Mouse (Mus musculus) left cerebral cortex, adult 8-10 months (tissue): ENCODE measurements around the gene Hic2. TPM values are rescaled to one million over a fixed set of nuclear protein-coding genes. Genes with fewer than 3 reads are reported as not detected.
A peak's percentile ranks its signal among the peaks of the same experiment; 100 is the strongest.

Experiments
- DNase-seq, 2 experiments: peaks; one replicate each; pipeline ENCODE4 v3.0.0; 2022; ENCODE audit warnings: low spot score in 2 of 2
- total RNA-seq, 4 experiments: library from RNA; stranded (reverse); gene quantifications; 2 replicates each; pipeline ENCODE4 v1.2.4; 2022

The Hic2 gene
- total RNA-seq, 4 experiments from 2014 or later = 4.7 to 6.8 (median 6.2) TPM

DNA sequence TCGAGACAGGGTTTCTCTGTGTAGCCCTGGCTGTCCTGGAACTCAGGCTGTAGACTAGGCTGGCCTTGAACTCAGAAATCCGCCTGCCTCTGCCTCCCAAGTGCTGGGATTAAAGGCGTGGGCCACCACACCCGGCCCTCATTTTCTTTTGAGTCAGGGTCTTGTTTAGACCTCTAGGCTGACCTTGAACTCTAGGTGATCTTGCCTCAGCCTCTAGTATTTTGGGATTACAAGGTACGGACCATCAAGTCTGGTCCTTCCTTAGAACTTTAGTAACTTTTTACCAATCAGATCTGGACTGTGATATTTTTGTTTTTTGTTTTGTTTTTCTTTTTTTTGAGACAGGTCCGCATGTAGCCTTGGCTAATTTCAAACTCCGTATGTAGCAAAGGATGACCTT is 42.3 kb downstream of the Hic2 start, which contains the start of gene Tmem191c:
TSS of gene Tmem191c (plus strand) at position 357 of the 400 bp plus-strand sequence.
- no peak for DNase-seq

- peak; percentile 89 for DNase-seq
Observed at GRCm38 (mm10) chr16:17276164-17277151, 43.1 kb downstream of the Hic2 start.

DNA sequence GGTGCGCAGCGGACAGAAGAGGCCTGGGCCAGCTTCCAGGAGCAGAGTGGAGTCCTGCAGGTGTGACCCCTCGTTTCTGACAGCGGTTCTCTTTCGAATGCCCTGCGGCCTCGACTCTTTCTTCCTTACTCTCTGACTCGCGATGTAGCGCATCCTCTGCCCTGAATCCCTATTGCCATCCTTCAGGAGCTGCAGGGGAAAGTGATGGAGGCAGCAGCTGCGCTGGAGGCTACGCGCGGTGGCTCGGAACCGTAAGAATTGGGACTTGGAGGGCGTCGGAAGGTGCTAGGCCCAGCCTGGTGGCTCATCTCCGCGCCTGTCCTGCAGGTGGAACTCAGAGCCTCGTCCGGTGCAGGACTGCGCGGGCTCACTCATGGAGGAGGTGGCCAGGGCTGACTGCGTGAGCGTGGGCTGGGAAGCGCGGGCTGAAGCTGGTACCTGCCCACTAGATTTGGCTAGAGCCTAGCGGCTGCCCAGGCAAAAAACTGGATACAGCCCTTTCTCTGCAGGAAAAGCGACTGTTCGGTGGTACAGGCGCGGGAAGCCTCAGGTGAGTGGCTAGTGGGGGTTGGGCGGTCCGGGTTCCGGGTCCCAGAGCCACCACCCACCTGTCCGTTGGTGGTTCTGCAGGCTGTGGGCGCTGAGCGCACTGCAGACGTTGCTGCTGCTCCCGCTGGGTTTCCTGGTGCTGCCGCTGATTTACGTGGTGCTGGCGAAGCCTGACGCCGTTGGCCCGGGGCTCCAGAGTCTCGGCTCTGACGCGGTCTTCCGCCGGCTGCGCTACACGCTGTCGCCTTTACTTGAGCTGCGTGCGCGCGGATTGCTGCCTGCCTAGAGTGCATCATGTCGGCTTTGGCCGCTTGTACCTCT is 44.2 kb downstream of the Hic2 start:
- peak; percentile 56 to 75 for DNase-seq

DNA sequence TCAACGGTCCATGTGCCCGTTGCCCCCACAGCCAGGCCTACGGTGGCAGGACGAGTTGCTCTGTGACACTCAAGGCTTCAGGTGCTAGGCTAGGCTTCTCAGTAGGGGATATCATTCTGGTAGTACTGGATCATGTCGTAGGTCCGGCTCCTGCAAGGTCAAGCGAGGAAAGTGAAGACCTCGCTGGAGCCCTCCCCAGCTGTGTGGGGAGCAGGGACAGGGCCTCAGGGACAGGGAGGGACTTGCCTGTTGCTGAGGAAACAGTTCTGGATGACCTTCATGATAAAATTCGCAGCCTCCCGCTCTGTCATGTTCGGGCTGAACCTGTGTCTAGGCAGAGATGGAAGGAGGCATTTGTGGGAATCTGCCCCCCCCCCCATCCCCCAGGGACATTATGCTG is 47.1 kb downstream of the Hic2 start:
- no peak for DNase-seq

DNA sequence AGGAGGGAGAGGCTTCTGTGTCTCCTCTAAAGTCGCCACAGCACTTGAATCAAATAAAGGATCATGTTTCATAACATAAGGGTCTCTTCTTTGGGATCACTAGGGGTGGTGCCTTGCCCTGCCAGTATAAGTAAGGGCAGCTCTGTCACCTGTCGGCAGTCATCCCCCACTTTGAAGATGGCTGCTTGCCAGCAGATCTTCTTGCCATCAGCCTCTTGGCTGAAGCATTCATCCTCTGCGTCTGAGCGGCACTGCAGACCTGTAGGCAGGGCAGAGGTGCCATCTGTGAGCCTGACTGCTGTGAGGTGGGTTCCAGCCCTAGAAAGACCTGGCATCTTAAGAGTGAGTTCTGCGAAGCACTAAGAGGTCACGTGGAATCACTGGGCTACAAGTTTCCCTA is 49.8 kb downstream of the Hic2 start:
- no peak for DNase-seq

DNA sequence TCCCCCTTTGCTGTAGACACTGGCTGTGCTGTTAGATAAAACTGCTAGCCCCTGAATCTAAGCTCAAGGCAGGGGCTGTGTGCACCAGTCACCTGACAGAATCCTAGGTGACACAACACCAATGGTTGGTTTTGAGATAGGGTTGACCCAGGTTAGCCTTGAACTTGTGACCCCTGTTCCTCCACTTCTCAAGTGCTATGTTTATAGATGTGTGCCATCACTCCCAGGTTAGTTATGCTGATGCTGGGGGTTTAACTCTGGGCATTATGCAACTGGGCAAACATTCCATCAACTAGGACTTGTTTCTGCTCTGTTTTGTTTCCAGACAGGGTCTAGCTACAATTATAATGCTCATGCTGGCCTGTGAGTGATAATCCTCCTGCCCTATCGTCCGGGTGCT is 53.7 kb downstream of the Hic2 start:
- DNase-seq = no peak

GRCm38 (mm10) chr16:17291016-17291415 is 57.6 kb downstream of the Hic2 start:
- no peak for DNase-seq

DNA sequence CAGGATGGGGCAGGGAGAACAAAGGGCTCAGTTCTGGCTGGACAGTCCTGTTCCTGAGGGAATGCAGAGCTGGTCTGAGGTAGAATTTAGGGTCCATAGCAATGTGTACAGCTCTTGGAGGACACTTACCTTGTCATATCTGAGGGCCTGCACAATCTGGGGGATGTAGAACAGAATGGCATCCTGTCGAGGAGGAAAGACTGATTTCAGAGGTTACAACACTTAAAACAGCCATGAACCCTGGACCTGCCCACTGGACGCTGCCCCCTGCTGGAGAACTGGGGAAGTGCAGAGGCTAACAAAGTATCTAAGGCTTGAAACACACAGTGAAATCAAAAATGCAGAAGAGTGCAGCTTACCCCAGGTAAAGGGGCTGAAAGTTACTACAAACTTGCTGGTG is 59.4 kb downstream of the Hic2 start:
- DNase-seq = peak in 1 of 2 experiments; percentile 53

- no peak for DNase-seq
Observed at GRCm38 (mm10) chr16:17300818-17301217, 67.4 kb downstream of the Hic2 start.

DNA sequence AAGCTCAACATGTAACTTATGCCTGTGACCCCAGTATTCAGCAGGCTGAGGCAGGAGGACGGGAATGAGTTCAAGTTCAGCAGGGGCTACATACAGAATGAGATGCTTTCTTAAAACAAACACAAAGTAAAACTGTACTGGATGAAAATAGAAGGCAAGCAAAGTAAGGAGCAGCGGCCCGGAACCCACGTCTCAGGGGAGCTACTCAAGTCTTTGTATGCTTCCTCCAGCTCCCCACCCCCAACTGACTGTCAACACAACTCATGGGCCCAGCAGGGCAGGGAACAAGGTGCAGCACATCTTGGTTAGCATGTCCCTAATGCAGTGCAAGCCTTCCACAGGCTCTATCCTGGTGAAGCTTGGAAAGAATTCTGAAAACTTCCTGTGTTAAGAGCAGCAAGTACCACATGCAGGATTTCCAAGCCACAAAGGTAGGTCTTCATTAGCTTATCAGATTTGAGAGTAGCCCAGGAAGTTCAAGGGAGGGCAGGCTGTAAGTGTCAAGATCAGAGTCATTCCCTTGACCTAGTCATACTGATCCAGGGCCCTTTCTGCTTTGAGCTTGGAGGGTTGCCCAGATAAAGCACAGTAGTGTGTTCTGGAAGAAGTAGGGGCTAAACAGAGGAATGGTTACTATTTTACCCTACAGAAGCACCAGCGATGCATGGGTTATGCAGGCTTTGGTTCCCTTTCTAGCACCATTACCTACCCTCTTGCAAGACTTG is 70.3 kb downstream of the Hic2 start:
- DNase-seq = no peak

DNA sequence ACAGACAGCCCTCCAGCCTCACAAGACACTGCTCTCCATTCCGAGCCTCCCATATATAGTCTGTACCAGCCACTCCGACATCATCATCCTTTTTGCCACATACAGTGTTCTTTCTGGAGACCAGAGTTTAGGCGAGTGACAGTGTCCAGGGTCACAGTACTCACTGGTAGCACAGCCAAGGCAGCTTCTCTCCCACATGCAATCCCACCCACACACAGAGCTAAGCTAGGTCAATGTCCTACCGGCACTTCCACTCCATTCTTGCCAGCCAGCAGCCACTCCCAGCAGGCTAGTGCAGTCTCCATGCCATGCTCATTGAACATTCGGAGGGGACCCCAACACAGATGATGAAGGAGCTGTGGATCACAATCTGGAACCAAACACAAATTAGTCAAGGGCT is 74.1 kb downstream of the Hic2 start:
- DNase-seq = no peak

GRCm38 (mm10) chr16:17309036-17309435 is 75.7 kb downstream of the Hic2 start:
- no peak for DNase-seq

DNA sequence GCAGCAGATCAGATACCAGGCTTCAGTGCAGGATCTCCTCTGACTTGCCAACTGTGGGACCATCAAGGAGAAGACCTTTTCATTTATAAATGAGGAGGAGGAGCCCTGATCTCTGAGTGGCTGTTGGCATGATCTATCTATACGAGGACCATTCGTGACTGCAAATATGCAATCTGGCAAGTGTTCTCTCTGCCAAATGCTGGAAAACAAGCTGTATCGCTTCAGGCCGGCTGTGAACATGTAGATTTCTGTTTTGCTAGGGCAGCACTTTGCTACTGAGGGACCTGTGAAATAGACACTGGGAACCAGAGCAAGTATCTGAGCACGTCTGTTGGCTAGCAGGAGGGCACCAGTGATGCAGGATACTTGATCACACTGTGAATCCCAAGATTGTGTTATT is 79.2 kb downstream of the Hic2 start:
- DNase-seq = no peak

Other genes starting within 250 kb of the Hic2 start
- gene Ypel1, start 163.9 kb upstream of the Hic2 start, total RNA-seq = 10 to 100 TPM; 25.1 to 29.2 (median 27.1) TPM
- 10 to 100 TPM; 70.7 to 86.3 (median 81.6) TPM for gene Ppil2, start 122.3 kb upstream of the Hic2 start, total RNA-seq
- 1 to 10 TPM; 1.8 to 2.7 (median 2.4) TPM for gene 2610318N02Rik, start 108.4 kb upstream of the Hic2 start, total RNA-seq
- 10 to 100 TPM; 11.3 to 23.7 (median 17.9) TPM for gene Sdf2l1, start 101.2 kb upstream of the Hic2 start, total RNA-seq
- gene Ydjc, start 89.0 kb upstream of the Hic2 start, total RNA-seq = 10 to 100 TPM; 21.9 to 27.3 (median 24.6) TPM
- gene Ccdc116, start 86.3 kb upstream of the Hic2 start, total RNA-seq = 1 to 10 TPM; 1.8 to 7.6 (median 2.9) TPM
- 100 to 1,000 TPM; 125 to 149 (median 144) TPM for gene Ube2l3, start 30.9 kb upstream of the Hic2 start, total RNA-seq
- 1 to 10 TPM; 2.3 to 3.0 (median 2.7) TPM for gene Rimbp3, start 25.0 kb upstream of the Hic2 start, total RNA-seq
- gene Tmem191c, start 42.5 kb downstream of the Hic2 start, total RNA-seq = 100 to 1,000 TPM in 2 of 4 experiments, 10 to 100 TPM in 2; 86.7 to 118 (median 106) TPM
- gene Serpind1, start 97.8 kb downstream of the Hic2 start, total RNA-seq = 1 to 10 TPM; 2.2 to 4.0 (median 2.7) TPM
- 10 to 100 TPM; 16.8 to 18.0 (median 17.1) TPM for gene Snap29, start 172.4 kb downstream of the Hic2 start, total RNA-seq
- gene Pi4ka, start 172.7 kb downstream of the Hic2 start, total RNA-seq = 100 to 1,000 TPM; 312 to 368 (median 333) TPM
- gene Crkl, start 218.4 kb downstream of the Hic2 start, total RNA-seq = 10 to 100 TPM; 34.5 to 41.4 (median 34.8) TPM